Mouse (Mus musculus): ENCODE measurements at regions not wholly inside any gene's neighbourhood (a gene's known extent, or its start where the extent isn't known, plus 50 kb on each side); places are given as distances from the start of the nearest gene placed in this dataset.

- TF ChIP-seq CTCF (IDR thresholded peaks at IDR 0.05; ENCODE audit: borderline replicate concordance, insufficient read depth, low read length) (no peak), POLR2A (IDR thresholded peaks at IDR 0.05; ENCODE audit: low read depth, low read length) (no peak)
Measured at GRCm38 (mm10) chr1:111337927-111338326, 360.5 kb upstream of the Cdh19 start.
